Mouse (Mus musculus) heart, postnatal 14 days (tissue): ENCODE data around the gene Erp44. TPM values are rescaled to one million over a fixed set of nuclear protein-coding genes. Genes with fewer than 3 reads are reported as not detected.

Source experiments
- DNase-seq, 2 experiments: peaks; one replicate each; pipeline ENCODE4 v3.0.0; 2021 to 2022
- intact Hi-C: fragments of 180-260 bp; cut with DNase I; formaldehyde crosslinking; loops from one replicate; pipeline ENCODE4 v1.15.1; 2025
- long read RNA-seq, 2 experiments: library from polyadenylated mRNA; stranded (forward); transcript quantifications; one replicate each; pipeline ENCODE4 v2.0.0; 2021
- total RNA-seq, 2 experiments: library from RNA; stranded (reverse); gene quantifications; 2 replicates each; pipeline ENCODE4 v1.2.3; 2021

Gene Erp44
- 10 to 100 TPM; 29.8 to 33.8 TPM for total RNA-seq
- long read RNA-seq, experiment 1, transcript Erp44-201 (12 exons, 2,624 nt), result major isoform, 102 of 106 reads
- long read RNA-seq, experiment 1, partial matches to known transcripts, result 1 of 106 reads
- long read RNA-seq, experiment 1, other reads (novel, unspliced or antisense), result 3 of 106 reads
- long read RNA-seq, experiment 2, transcript Erp44-201 (12 exons, 2,624 nt), result major isoform, 55 of 62 reads
- long read RNA-seq, experiment 2, partial matches to known transcripts, result 4 of 62 reads
- long read RNA-seq, experiment 2, other reads (novel, unspliced or antisense), result 3 of 62 reads

DNA sequence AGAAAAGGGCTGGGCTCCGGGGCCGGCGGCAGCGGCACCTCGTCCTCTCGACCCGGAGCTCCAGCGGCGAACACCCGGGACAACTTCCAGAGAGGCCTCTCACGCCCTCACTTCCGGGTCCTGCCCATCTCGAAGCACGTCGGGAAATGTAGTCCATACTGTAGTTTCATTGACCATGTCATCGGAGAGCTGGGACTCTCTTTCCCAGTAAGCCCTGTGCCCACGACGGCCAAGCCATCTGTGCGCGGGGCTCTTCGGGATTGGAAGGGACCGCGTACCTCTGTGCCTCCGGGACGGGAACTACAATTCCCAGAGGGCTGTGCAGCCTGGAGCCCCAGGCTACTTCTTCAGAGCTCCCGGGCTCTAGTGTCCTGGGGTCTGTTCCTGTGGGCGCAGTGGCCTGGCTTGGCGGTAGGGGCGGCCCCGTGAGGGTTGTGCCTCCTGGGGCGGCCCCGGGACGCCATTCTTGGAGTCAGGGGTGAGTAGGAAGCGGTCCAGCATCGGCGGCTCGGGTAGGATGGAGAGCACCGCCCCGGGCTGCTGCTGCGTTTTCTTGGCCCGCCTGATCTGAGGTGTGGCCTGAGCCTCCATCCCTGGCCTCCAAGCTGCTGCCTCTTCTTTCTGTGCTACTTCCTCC, at the start of gene Erp44, which contains the start of gene Invs:
Gene Erp44 (minus strand): TSS at position 61 of the 637 bp plus-strand sequence.
Gene Invs (plus strand): TSS at position 263 of the 637 bp plus-strand sequence.
- intact Hi-C loops, result loop anchor here (5.0 kb wide), 1 partner anchor 52 kb away; no protein-coding TSS in a partner anchor
- DNase-seq, result peak; percentile 91 to 94

DNA sequence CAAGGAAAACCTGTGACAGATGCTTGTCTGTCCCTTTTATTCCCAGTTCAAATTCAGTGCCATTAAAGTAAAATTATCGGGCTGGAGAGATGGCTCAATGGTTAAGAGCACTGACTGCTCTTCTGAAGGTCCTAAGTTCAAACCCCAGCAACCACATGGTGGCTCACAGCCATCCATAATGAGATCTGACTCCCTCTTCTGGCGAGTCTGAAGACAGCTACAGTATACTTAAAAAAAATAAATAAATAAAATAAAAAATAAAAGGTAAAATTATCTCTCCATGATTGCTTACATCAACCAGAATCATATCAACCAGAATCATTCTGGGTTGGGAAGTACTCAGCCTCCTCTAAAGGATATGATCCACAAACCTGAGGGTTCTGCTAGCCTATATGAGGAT, 48.7 kb upstream of the Erp44 start:
- DNase-seq, result no peak
- intact Hi-C loops, result no loop called here

DNA sequence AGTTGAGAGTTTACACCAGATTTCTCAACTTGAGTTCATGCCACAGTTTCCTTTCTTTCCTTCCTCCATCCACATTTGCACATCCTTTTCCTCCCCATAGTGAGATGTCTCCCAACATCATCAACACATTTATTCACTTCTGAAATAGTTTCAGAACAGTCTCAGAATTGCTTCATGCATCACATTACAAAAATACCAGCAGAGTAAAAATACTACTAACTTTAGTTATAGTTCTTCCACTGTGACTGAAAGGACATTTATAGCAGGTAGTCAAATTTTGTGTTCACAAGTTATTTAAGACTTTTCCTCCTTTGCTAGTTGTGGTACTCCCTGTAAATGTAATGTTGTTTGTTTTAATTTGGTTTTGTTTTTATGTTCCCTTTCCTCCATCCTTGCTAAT, 47.8 kb upstream of the Erp44 start:
- intact Hi-C loops, result no loop called here
- DNase-seq, result no peak

DNA sequence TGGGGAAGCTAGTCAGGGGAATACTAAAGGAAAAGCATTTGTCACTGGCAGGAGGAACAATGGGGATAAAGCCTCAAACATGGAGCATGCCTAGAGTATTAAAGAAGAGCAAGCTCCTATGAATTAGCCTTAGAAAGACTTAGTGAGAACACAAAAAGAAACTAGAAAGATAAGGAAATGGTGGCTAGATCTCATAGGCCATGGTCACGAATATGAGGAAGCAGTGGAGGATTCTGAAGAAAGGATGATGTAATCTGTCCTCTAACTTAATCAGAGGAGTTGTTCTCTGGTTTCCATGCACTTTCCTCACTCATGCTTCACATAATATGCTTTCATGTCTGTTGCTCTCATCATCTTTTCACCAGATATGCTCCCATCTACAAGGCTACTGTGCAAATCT, 42.7 kb upstream of the Erp44 start:
- intact Hi-C loops, result no loop called here
- no peak for DNase-seq

DNA sequence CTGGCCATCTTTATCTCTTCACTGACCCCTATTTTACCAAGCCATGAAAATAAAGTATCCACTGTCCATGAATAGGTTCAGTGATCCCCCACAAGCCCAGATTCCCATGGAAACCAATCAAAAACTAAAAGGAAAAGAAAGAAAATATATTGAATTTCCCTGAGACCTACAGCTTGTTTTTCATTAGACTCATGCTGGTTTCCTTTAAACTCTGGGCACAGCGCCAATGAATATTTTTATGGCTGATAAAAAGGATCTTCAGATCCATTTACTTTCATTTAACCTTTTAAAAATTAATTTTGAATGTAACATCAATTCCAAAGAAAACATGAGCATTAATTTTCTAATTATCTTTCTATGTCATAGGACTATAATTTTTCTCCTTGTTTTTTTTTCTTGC, 41.9 kb upstream of the Erp44 start:
- no peak for DNase-seq

DNA sequence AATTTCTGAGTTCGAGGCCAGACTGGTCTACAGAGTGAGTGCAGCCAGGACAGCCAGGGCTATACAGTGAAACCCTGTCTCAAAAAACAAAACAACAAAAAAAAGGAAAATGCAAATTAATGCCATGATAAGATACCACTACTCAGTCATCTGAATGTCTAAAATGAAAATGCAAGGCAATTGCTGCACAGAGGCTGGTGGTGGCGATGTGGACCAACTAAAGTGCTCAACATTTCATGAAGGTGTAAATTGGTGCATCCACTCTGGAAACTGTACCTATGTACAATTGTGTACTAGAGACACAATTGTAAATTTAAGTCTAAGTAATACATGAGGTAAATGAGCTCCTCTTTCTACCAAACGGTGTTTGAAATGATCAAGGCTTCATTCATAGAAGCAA, 36.7 kb upstream of the Erp44 start:
- intact Hi-C loops, result no loop called here

More for the DNA sequence above, 41.9 kb upstream of the Erp44 start:
- intact Hi-C loops, result no loop called here

DNA sequence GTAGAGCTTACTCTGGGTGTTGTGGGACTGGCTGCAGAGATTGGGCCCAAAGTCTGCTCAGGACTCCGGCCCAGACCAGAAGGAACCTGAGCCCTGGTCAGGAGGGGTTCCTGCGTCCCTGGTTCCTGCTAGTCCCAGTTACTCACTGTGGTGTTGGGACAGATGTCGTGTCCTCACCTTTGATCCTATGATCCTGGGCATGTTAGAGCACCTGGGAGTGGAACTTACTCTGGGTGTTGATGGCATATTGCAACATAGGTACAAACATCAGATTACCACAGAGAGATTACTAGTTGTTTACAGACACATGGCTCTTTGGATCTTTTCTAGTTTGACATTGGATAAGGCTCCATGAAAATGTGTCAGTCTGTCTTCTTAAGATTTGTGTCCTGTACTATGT, 35.5 kb upstream of the Erp44 start:
- no peak for DNase-seq
- intact Hi-C loops, result no loop called here

More for the DNA sequence above, 36.7 kb upstream of the Erp44 start:
- no peak for DNase-seq

DNA sequence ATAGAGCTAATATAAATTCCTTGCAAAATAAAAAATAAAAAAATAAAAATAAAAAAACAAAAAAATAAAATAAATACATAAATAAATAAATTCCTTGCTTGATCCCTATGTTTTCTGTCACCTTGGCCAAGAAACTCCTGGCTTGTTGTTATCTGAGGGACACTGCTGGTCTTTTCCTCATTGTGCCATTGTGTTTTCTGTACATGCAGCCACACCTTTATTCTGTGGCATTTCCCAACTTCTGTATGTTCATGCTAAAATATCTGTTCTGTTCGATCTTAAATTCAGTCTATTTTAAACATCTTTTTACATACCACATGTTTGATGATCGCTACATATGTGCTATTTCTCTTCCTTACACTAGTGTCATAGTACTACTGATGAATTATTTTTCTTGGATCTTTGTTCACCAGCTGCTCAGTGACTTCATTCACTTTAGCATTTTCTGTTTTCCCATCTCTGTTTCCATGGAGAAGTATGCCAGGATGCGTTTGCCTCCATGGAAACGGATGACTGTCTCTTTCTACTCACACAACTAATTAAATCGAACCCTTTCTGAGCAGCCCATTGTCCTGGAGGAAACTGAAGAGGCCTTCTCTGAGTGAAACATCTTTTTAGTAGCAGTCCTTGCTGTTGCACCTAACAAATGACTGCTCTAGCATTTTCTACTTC, 7.9 kb upstream of the Erp44 start:
- intact Hi-C loops, result no loop called here
- no peak for DNase-seq

DNA sequence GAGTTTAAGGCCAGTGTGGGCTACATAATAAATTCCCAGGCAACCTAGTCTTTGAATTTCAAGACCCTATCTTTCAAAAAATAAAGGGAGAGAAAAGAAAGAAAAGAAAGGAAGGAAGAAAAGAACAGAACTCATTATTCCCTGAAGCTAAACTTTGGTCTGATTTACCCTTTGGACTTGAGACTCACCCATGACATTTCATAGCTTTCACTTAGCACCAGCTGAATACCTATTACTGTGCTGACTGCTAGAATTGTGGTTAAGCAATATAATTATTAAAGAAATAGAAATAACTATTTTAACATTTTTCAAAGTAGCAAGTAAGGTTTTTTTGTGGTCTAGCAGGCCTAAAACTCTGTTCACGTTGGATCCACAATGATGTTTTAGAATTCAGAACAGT, 1.8 kb upstream of the Erp44 start:
- no peak for DNase-seq
- intact Hi-C loops, result no loop called here

DNA sequence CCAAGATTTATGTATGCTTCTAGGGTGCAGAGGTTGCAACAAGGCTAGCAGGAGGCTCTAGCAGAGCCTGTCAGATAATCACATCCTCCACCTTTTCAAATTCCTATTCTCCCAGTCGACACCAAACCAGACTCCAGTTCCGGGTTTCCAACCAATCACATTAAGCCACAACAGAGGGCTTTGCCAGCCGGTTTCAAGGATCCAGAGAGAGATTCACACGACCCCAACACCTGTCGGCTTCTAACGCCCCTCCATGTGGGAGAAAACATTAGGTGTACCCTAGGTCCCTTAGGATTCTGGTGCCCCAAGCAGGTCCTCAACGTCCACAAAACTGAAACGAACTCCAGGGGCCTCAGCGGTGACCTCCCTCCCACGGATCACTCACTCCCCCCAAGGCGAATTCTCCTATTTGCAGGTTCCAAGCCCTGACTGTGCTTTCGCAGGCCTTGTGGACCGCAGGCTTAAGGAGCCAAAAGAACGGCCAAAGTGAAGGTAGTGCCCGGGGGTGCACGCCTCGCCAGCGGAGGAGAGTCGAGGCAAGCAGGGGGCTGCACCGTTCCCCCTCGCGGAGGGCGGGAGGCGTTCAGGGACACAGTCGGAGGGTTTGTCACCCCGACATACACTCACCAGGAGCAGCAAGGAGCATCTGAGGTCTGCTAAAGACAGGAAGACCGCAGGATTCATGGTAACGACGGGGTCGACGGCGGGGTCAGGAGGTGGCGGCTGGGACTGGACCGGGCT, 431 bp downstream of the Erp44 start:
- no peak for DNase-seq
- intact Hi-C loops, result loop anchor here (5.0 kb wide), 1 partner anchor 52 kb away; no protein-coding TSS in a partner anchor

DNA sequence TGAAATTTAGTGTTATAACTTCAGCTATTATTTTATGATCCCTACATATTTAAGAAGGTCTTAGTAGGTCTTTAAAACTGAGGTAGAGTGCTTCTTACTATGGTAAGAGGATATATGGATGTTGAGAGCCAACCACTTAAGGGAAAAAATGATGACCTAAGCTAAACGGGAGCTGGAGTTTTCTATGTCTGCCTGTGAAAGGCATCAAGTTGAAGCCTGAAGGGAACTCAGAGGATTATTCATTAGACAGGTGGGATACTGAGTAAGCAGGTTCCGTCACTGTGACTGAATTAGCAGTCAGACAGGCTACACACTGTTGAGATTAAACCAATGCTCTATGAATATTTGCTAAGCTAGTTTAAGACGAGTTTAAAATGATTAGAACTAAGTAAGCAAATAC, 2.3 kb downstream of the Erp44 start:
- no peak for DNase-seq
- intact Hi-C loops, result loop anchor here (5.0 kb wide), 1 partner anchor 50 kb away; no protein-coding TSS in a partner anchor

DNA sequence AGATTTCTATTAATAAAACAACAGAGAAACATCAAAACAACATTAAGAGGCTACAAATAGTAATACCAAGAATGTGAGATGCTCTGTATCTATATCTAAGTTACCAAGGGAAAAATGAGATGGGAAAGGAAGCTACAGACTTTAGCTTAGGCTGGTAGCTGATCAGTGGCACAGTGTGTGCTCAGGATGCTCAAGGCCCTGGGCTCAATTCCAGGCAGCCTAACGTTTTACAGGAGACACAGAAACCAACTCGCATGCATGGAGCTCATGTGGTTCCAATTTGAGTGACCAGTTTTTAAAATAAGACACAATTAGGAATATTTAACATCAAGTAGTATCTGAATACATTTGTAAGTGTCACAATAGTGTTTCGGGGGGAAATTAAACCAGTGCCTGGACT, 3.6 kb downstream of the Erp44 start:
- intact Hi-C loops, result loop anchor here (5.0 kb wide), 1 partner anchor 48 kb away; no protein-coding TSS in a partner anchor
- DNase-seq, result no peak

DNA sequence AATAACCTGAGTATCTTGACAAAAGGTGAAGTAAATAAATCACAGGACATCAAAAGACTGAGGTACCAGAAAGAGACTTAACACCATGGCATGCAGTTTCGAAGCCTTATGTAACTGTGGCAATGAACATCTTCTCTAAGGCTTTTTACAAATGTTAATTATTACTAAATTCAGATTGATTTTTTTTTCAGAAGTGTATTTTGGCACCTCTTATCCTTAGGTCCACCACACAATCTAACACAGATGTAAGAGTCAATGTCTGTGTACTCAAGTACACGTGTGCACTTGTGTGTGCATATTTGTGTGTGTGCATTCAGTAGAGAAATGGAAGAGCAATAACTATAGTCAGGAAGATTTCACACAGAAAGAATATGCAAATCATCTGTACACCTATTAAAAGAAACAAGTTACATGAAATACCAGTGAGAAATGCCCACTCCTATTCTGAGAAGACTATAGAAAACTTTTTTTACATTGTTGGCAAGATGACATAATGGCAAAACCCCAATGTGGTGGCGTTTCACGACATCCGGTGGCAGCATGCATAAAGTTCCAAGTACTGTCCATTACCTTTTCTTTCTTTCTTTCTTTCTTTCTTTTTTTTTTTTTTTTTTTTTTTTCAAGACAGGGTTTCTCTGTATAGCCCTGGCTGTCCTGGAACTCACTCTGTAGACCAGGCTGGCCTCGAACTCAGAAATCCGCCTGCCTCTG, 6.1 kb downstream of the Erp44 start:
- intact Hi-C loops, result no loop called here
- no peak for DNase-seq

DNA sequence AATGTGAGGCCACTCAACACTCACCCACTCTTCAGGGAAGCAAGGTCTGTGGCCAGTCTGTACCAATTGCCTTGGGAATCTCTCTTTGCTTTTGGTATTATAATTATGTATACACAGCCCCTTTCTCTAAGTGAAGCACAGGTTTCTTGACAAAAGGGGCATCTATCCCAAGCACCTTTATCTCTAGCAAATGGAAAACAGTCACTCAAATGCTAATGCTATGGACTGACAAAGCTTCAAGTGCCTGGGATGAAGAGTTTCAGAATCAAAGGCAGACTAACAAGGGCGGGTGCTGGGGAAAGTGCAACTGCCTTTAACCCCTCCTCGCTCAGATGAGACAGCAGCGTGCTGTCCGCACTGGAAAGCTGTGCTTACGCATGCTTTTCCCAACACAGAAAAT, 7.5 kb downstream of the Erp44 start:
- intact Hi-C loops, result no loop called here
- no peak for DNase-seq

DNA sequence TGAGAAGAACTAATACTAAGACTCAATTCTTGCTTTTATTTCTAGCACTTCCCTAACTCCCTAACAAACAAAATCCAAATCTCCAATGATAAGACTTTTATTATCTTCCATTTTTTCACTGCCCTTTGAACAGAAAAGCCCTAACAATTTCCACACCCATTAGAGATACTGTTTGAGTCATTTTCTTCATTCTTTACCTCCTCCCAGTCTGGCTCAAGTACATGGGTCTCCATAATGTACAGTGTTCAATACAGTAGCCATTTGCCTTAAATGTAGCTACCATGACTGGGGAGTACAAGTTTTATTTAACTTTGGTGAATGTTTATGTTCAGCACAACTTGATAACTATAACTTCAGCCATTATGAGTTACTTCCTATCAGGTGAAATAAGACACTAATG, 8.8 kb downstream of the Erp44 start:
- DNase-seq, result no peak
- intact Hi-C loops, result no loop called here

DNA sequence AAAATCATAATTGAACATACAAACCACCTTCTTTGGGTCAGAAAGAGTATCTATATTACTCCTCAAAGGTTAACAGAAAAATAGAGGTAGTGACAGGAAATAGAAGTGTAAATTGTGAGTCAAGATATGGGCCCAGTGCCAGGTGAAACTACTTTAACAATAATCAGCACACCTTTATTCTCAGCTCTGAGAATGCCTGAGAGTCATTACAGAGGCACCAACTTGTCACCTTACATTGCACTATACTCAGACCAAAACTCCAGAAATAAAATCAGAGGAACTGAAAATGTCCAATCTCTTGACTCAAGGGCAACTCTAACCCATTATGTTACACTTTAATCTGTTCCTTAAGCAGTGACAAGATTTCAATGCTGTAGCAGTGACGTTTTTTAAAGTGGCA, 11.2 kb downstream of the Erp44 start:
- intact Hi-C loops, result no loop called here

DNA sequence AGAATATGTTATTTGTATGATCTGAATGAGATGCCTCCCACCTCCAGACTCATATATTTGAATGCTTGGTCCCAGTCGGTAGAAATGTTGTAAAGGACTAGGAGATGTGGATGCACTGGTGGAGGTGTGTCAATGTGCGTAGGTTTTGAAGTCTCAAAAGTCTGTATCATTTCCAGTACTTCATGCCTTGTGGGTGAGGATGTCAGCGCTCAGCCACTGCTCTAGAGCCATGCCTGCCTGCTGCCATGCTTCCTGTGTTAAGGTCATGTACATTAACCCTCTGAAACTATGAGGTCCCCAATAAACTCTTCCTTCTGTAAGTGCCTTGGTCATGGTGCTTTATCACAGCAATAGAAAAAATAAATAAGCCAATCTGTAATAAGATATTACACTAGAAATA, 11.7 kb downstream of the Erp44 start:
- intact Hi-C loops, result no loop called here
- no peak for DNase-seq

More for the DNA sequence above, 11.2 kb downstream of the Erp44 start:
- no peak for DNase-seq

DNA sequence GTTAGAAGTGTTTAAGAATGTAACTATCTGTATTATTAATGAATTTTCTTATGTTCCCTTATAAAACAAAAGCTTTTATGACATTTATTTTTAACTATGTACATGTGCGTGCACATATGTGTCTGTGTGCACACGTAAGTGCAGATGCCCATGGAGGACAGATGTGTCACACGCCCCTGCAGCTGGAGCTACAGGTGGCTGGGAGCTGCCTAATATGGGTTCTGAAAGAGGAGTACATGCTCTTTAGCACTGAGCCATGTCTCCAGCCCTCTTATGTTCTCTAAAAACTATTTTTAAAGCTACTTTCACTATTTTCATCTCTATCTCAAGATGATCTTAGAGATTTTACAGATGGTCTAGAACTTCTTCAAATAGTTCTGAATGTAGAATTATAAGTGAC, 21.3 kb downstream of the Erp44 start:
- intact Hi-C loops, result no loop called here
- no peak for DNase-seq

DNA sequence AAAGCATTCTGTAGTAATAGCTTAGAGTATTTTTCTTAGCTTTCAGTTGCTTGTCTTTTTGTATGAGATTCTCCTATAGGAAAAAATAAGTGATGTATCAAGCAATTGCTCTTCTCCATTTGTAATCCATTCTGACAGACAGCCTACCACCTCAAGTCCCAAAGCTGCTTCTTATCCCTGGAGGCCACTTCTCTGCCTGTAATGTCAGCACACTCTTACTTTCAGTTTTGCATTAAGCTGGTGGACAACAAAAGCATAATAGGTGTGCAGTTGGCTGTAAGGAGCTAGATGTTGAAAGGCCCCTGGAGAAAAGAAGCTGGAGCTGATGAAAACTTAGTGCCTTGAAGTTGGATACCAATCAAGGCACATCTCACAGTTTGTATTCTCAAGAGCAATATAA, 26.1 kb downstream of the Erp44 start:
- no peak for DNase-seq
- intact Hi-C loops, result no loop called here

DNA sequence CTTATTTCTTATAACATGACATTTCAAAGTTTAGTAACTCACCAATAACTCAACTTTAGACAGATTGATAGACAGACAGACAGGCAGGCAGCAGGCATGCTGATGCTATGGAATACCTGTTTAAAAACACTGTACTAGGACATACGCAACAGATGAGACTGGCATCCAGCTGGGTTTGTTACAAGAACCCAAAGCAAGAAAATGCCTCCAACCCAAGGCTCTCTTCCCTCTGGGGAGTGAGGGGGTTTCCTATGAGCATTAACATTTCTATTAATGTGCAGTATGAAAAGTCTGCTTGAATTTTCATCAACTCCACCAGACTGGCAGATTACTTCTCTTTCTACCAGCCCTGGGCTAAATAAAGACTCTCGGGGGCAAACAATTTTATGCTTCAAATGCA, 35.1 kb downstream of the Erp44 start:
- no peak for DNase-seq
- intact Hi-C loops, result no loop called here
